Mouse (Mus musculus) bone marrow macrophage, adult 2 months (primary cell): ENCODE measurements at regions not wholly inside any gene's neighbourhood (a gene's known extent, or its start where the extent isn't known, plus 50 kb on each side); places are given as distances from the start of the nearest gene placed in this dataset.

Experiments used
- CTCF ChIP-seq: IDR thresholded peaks from 2 replicates; pipeline ENCODE4 v1.5.1; 2012; ENCODE audit warnings: low read depth, mild to moderate bottlenecking, low read length, moderate library complexity
- POLR2A ChIP-seq: IDR thresholded peaks from 2 replicates; pipeline ENCODE4 v1.6.1; 2012; ENCODE audit warnings: mild to moderate bottlenecking, low read depth, low read length, borderline replicate concordance

DNA sequence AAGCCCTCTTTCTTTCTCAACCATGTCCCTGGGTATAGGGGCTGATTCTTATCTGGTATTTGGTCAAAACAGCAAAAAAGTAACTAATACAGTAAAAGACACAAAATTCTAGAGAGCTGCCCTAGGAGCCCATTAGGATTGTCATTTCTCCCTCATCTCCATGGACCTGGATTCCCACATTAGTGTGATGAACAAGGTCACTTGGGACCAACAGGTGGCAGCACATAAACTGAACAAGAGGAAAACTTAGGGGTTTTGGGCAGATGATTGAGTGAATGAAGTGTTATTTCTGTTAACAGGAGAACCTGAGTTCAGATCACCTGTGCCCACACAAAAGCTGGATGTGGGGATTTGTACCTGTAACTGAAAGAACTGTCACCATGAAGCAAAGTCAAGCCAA, 93.0 kb upstream of the Tbl1x start:
- TF ChIP-seq CTCF (no peak), POLR2A (no peak)
